Mouse (Mus musculus) G1E (cell line): ENCODE data around the gene Gins1. TPM values are rescaled to one million over a fixed set of nuclear protein-coding genes. Genes with fewer than 3 reads are reported as not detected.

Source experiments
- ATAC-seq: 2 replicates; pipeline ENCODE4 v1.8.0; 2016; ENCODE audit warnings: mild to moderate bottlenecking; ENCODE audit not compliant: insufficient number of reproducible peaks, poor library complexity, low FRiP score, severe bottlenecking; ENCODE audit errors: extremely low read depth
- DNase-seq: peaks from one replicate; pipeline ENCODE4 v3.0.0; 2012; ENCODE audit warnings: low spot score
- H3K27me3 ChIP-seq: 2 replicates; pipeline ENCODE4 v1.6.1; 2012; ENCODE audit warnings: mild to moderate bottlenecking, low read length, inconsistent platforms; ENCODE audit not compliant: insufficient read depth
- H3K36me3 ChIP-seq: replicated peaks from 2 replicates; pipeline ENCODE3; 2012; ENCODE audit warnings: mild to moderate bottlenecking, inconsistent platforms
- H3K4me1 ChIP-seq: 2 replicates; pipeline ENCODE4 v1.6.1; 2012; ENCODE audit warnings: low read depth, low read length, inconsistent platforms, mixed read lengths; ENCODE audit not compliant: insufficient read depth
- H3K4me3 ChIP-seq: 2 replicates; pipeline ENCODE4 v1.5.1; 2012; ENCODE audit warnings: low read depth, mild to moderate bottlenecking, inconsistent platforms, low read length, moderate library complexity, mixed read lengths
- H3K9me3 ChIP-seq: replicated peaks from 2 replicates; pipeline ENCODE4 v1.6.1; 2012; ENCODE audit warnings: inconsistent platforms
- CTCF ChIP-seq: IDR thresholded peaks from 2 replicates; pipeline ENCODE4 v1.5.1; 2012; ENCODE audit warnings: low read depth, low read length, inconsistent platforms, mixed read lengths
- GATA1 ChIP-seq: IDR thresholded peaks from 2 replicates; pipeline ENCODE4 v1.6.1; 2012; ENCODE audit warnings: borderline replicate concordance, low read length, inconsistent platforms, mixed read lengths
- GATA2 ChIP-seq: IDR thresholded peaks from 2 replicates; pipeline ENCODE4 v1.6.1; 2012; ENCODE audit warnings: low read depth, low read length, inconsistent platforms, borderline replicate concordance
- POLR2AphosphoS5 ChIP-seq: IDR thresholded peaks from 2 replicates; pipeline ENCODE4 v1.6.1; 2012; ENCODE audit warnings: low read depth, low read length, inconsistent platforms; ENCODE audit not compliant: insufficient replicate concordance
- TAL1 ChIP-seq: conservative IDR thresholded peaks from 2 replicates; pipeline ENCODE4 v1.6.1; 2012; ENCODE audit warnings: low read depth, low read length, inconsistent platforms, mixed read lengths
- polyA plus RNA-seq: library from polyadenylated mRNA; stranded (reverse); fragments of >175 nt; gene quantifications from 2 replicates; pipeline ENCODE4 v1.2.3, GENCODE M21; 2012
- total RNA-seq, 2 experiments: library from RNA; stranded (forward) in 1 of 2; stranded (reverse) in 1 of 2; fragments of 200-1000 nt in 1 of 2; fragments of >200 nt in 1 of 2; fragmentation: Nextera tagmentation in 1 of 2; gene quantifications; 2 replicates each; pipeline ENCODE4 v1.2.3; 2014 to 2017

Gene Gins1
- total and polyA plus RNA-seq, 3 experiments: 24.0 to 92.8 (median 34.8) TPM

- Histone ChIP-seq H3K4me3 (peak overlapping the region; percentile 76), H3K27me3 (no peaks in the 10 kb centered on the region), H3K36me3 (peaks cover 23% of the 10 kb centered on the region), H3K4me1 (peaks cover 20% of the 10 kb centered on the region), H3K9me3 (no peaks in the 10 kb centered on the region)
- DNase-seq: peak; percentile 37
- peak; percentile 57 for ATAC-seq
- TF ChIP-seq TAL1 (no peak), CTCF (no peak), GATA1 (no peak), POLR2AphosphoS5 (no peak), GATA2 (no peak)
These were observed 5.2 kb downstream of the Gins1 start for GRCm38 (mm10) chr2:150910295-150910881.

GRCm38 (mm10) chr2:150914781-150915515 is 9.7 kb downstream of the Gins1 start:
- Histone ChIP-seq H3K36me3 (peaks cover 57% of the 10 kb centered on the region), H3K4me1 (peaks cover 22% of the 10 kb centered on the region)
- no peak for ATAC-seq

DNA sequence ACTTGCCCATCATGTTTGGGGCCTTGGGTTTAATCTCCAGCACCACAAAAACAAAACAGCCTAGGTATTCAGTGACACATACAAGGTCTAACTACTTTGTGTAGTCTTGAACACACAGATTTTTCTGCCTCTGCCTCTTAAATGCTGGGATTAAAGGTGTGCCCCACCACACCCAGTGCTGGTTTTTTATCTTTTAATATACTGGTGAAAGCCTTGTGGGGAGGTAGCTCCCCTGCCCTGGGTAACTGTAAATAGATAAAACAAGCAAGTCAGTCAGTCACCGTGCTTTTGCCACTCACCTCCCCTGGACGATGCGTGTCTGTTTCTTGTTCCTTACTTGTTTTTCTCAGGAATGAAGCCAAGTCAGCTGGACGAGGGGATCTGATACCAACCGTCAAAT is 10.6 kb downstream of the Gins1 start:
- no peak for ATAC-seq
- H3K4me1 ChIP-seq: peaks cover 21% of the 10 kb centered on the region
- TF ChIP-seq GATA1 (no peak), GATA2 (no peak), POLR2AphosphoS5 (no peak), CTCF (no peak), TAL1 (no peak)
- peaks cover 62% of the 10 kb centered on the region for H3K36me3 ChIP-seq
- H3K4me3 ChIP-seq: no peak overlapping the region
- no peaks in the 10 kb centered on the region for H3K9me3 ChIP-seq
- H3K27me3 ChIP-seq: no peaks in the 10 kb centered on the region
- no peak for DNase-seq

More at GRCm38 (mm10) chr2:150914781-150915515, 9.7 kb downstream of the Gins1 start:
- no peak overlapping the region for H3K4me3 ChIP-seq
- H3K9me3 ChIP-seq: no peaks in the 10 kb centered on the region
- no peaks in the 10 kb centered on the region for H3K27me3 ChIP-seq
- no peak for TF ChIP-seq GATA2
- TF ChIP-seq POLR2AphosphoS5: no peak
- no peak for TF ChIP-seq TAL1
- TF ChIP-seq CTCF: no peak
- no peak for TF ChIP-seq GATA1
- DNase-seq: no peak

- Histone ChIP-seq H3K9me3 (no peaks in the 10 kb centered on the region), H3K4me1 (peaks cover 10% of the 10 kb centered on the region), H3K4me3 (no peak overlapping the region), H3K36me3 (peaks cover 70% of the 10 kb centered on the region), H3K27me3 (no peaks in the 10 kb centered on the region)
- no peak for TF ChIP-seq POLR2AphosphoS5
- TF ChIP-seq GATA1: no peak
- no peak for TF ChIP-seq TAL1
- TF ChIP-seq CTCF: no peak
- TF ChIP-seq GATA2: no peak
- ATAC-seq: peak; percentile 45
- no peak for DNase-seq
These were observed 13.5 kb downstream of the Gins1 start for GRCm38 (mm10) chr2:150918720-150919119.

DNA sequence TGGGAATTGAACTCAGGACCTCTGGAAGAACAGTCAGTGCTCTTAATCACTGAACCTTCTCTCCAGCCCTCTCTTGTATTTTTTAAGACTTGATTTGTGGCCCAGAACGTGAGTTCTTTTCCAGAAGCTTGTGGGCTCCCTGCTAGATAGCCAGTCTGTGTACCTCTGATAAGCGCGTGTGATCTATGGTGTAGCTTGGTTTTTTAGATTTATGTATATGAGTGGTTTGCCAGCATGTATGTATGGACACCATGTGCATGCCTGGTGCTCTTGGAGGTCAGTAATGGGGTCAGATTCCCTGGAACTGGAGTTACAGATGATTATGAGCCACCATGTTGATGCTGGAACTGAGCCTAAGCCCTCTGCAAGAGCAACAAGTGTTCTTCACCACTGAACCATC is 15.3 kb downstream of the Gins1 start:
- Histone ChIP-seq H3K9me3 (no peaks in the 10 kb centered on the region), H3K36me3 (peaks cover 67% of the 10 kb centered on the region), H3K4me1 (peaks cover 10% of the 10 kb centered on the region), H3K4me3 (no peak overlapping the region), H3K27me3 (no peaks in the 10 kb centered on the region)
- ATAC-seq (no peak), DNase-seq (no peak)
- no peak for TF ChIP-seq TAL1
- no peak for TF ChIP-seq GATA2
- TF ChIP-seq GATA1: no peak
- no peak for TF ChIP-seq POLR2AphosphoS5
- no peak for TF ChIP-seq CTCF

- TF ChIP-seq GATA2: no peak
- TF ChIP-seq CTCF: no peak
- no peak for TF ChIP-seq GATA1
- TF ChIP-seq TAL1: no peak
- TF ChIP-seq POLR2AphosphoS5: no peak
- Histone ChIP-seq H3K4me3 (no peak overlapping the region), H3K4me1 (peaks cover 5% of the 10 kb centered on the region), H3K27me3 (no peaks in the 10 kb centered on the region), H3K36me3 (peaks cover 68% of the 10 kb centered on the region), H3K9me3 (no peaks in the 10 kb centered on the region)
- ATAC-seq (no peak), DNase-seq (no peak)
These were observed 16.5 kb downstream of the Gins1 start for GRCm38 (mm10) chr2:150921697-150922096.
